Mouse (Mus musculus): ENCODE results near the gene Grm2.
A peak's percentile ranks its signal among the peaks of the same experiment; 100 is the strongest.

Grm2 gene

GRCm38 (mm10) chr9:106655884-106656720, at the start of gene Grm2:
Gene Grm2 (minus strand): TSS chr9:106656082.
- DNase-seq (ENCODE audit: extremely low spot score, low read depth, low spot score): peak; percentile 41

- DNase-seq (ENCODE audit: extremely low spot score, low read depth, low spot score): no peak
Measured at GRCm38 (mm10) chr9:106692973-106693481, 37.1 kb upstream of the Grm2 start.

GRCm38 (mm10) chr9:106688834-106689233, 33.0 kb upstream of the Grm2 start:
- DNase-seq (ENCODE audit: extremely low spot score, low read depth, low spot score): no peak

GRCm38 (mm10) chr9:106686983-106687650, 31.2 kb upstream of the Grm2 start:
- peak; percentile 89 for DNase-seq (ENCODE audit: extremely low spot score, low read depth, low spot score)

- no peak for DNase-seq (ENCODE audit: extremely low spot score, low read depth, low spot score)
Measured at GRCm38 (mm10) chr9:106685249-106686101, 29.6 kb upstream of the Grm2 start, which contains the start of gene Tex264. Gene Tex264 (minus strand): TSS chr9:106685927.

GRCm38 (mm10) chr9:106684918-106685248, 29.0 kb upstream of the Grm2 start:
- DNase-seq (ENCODE audit: extremely low spot score, low read depth, low spot score): no peak

- DNase-seq (ENCODE audit: extremely low spot score, low read depth, low spot score): no peak
Measured at GRCm38 (mm10) chr9:106684093-106684872, 28.4 kb upstream of the Grm2 start.

- DNase-seq (ENCODE audit: extremely low spot score, low read depth, low spot score): no peak
Measured at GRCm38 (mm10) chr9:106681026-106681425, 25.1 kb upstream of the Grm2 start.

- no peak for DNase-seq (ENCODE audit: extremely low spot score, low read depth, low spot score)
Measured at GRCm38 (mm10) chr9:106678242-106678641, 22.4 kb upstream of the Grm2 start.

GRCm38 (mm10) chr9:106677702-106678101, 21.8 kb upstream of the Grm2 start:
- DNase-seq (ENCODE audit: extremely low spot score, low read depth, low spot score): no peak

GRCm38 (mm10) chr9:106676571-106676970, 20.7 kb upstream of the Grm2 start:
- DNase-seq (ENCODE audit: extremely low spot score, low read depth, low spot score): no peak

GRCm38 (mm10) chr9:106675965-106676364, 20.1 kb upstream of the Grm2 start:
- no peak for DNase-seq (ENCODE audit: extremely low spot score, low read depth, low spot score)

- DNase-seq (ENCODE audit: extremely low spot score, low read depth, low spot score): peak; percentile 77
Measured at GRCm38 (mm10) chr9:106675480-106675879, 19.6 kb upstream of the Grm2 start.

GRCm38 (mm10) chr9:106673860-106674259, 18.0 kb upstream of the Grm2 start:
- DNase-seq (ENCODE audit: extremely low spot score, low read depth, low spot score): no peak

- DNase-seq (ENCODE audit: extremely low spot score, low read depth, low spot score): no peak
Measured at GRCm38 (mm10) chr9:106664856-106665255, 9.0 kb upstream of the Grm2 start.

- no peak for DNase-seq (ENCODE audit: extremely low spot score, low read depth, low spot score)
Measured at GRCm38 (mm10) chr9:106664433-106664832, 8.6 kb upstream of the Grm2 start.

- DNase-seq (ENCODE audit: extremely low spot score, low read depth, low spot score): no peak
Measured at GRCm38 (mm10) chr9:106663200-106663599, 7.3 kb upstream of the Grm2 start.

- no peak for DNase-seq (ENCODE audit: extremely low spot score, low read depth, low spot score)
Measured at GRCm38 (mm10) chr9:106659935-106660334, 4.1 kb upstream of the Grm2 start.

- no peak for DNase-seq (ENCODE audit: extremely low spot score, low read depth, low spot score)
Measured at GRCm38 (mm10) chr9:106659441-106659840, 3.6 kb upstream of the Grm2 start.

- no peak for DNase-seq (ENCODE audit: extremely low spot score, low read depth, low spot score)
Measured at GRCm38 (mm10) chr9:106657592-106657991, 1.7 kb upstream of the Grm2 start.

Data from hindlimb bud, embryonic 11.5 days (tissue).